ENCODE assay signal across 24 mouse cellular contexts in genomic region chr17:13738916-13739315, GRCm38 (mm10). TPM values are rescaled to one million over a fixed set of nuclear protein-coding genes. Genes with fewer than 3 reads are reported as not detected.
DNase-seq lines count a peak whose midpoint lies in the region; ATAC-seq and TF ChIP-seq lines count a peak whose summit lies in the region.
"Had no signal": no experiment of that assay in that cellular context is flagged by ENCODE, and none has a peak within 500 bp of the region (broad histone marks: within the 10 kb centered on the region; RNA-seq: fewer than 3 reads in every experiment).

No protein-coding gene starts in this region.

- dilution Hi-C loops in CH12.LX (cut with MboI; ENCODE audit: extremely low pct_ligation_motif_present, extremely low pct_unique_long_range_greater_than_20kb, low sequenced_read_pairs): no loop called here

- ATAC-seq in hematopoietic stem cell, adult 5-6 weeks (replicated peaks in 1 of 2; ENCODE audit: insufficient read depth in 1 of 2, low FRiP score in 2 of 2, low TSS enrichment in 1 of 2, low read depth in 1 of 2, poor library complexity in 2 of 2, severe bottlenecking in 2 of 2): peak; percentile 51 to 54; a peak in 3 of 4 replicates
- ATAC-seq in neutrophil, adult 5-6 weeks (ENCODE audit: extremely low read depth, insufficient number of reproducible peaks, low FRiP score, poor library complexity, severe bottlenecking): 0 out of 2 replicates have a peak, but pooled peaks have one; percentile 15
- no peak for ATAC-seq in midbrain, embryonic 14.5 days (ENCODE audit: low FRiP score, low TSS enrichment)
- ATAC-seq: forebrain, embryonic 13.5 days; forebrain, embryonic 16.5 days; hindbrain, embryonic 16.5 days; intestine, embryonic 15.5 days had no signal

- peaks cover 0 to 37% of the 10 kb centered on the region in 2 experiments; a peak in 3 of 4 replicates for H3K4me1 ChIP-seq in CH12.LX (ENCODE audit: control insufficient read depth in 1 of 2, insufficient read depth in 2 of 2)
- H3K4me1 ChIP-seq in midbrain, embryonic 14.5 days (ENCODE audit: control insufficient read depth, insufficient read depth, low read length): 0 out of 2 replicates have a peak, but pooled peaks cover 6% of the 10 kb centered on the region

- peak; percentile 75 for TF ChIP-seq EP300 in CH12.LX (IDR thresholded peaks at IDR 0.05; ENCODE audit: low read length)

- no peak overlapping the region for H3K27ac ChIP-seq in CH12.LX (ENCODE audit: insufficient read depth, low read depth)
- no peak overlapping the region for H3K27ac ChIP-seq in midbrain, embryonic 14.5 days (replicated peaks; ENCODE audit: low read depth, low read length)
- H3K27ac ChIP-seq: forebrain, embryonic 10.5 days; forebrain, embryonic 13.5 days; hindbrain, embryonic 10.5 days; intestine, embryonic 15.5 days had no signal

- H3K9ac ChIP-seq in CH12.LX (ENCODE audit: insufficient read depth, low read depth): no peak overlapping the region
- no peak overlapping the region for H3K9ac ChIP-seq in midbrain, embryonic 14.5 days (replicated peaks; ENCODE audit: low read length)
- H3K9ac ChIP-seq: forebrain, embryonic 13.5 days; hindbrain, embryonic 13.5 days; intestine, embryonic 15.5 days had no signal

- TF ChIP-seq POLR2A in CH12.LX (IDR thresholded peaks at IDR 0.05; ENCODE audit: low read depth, low read length): no peak

- 98% methylated on average over 2 of the region's 2 CpGs for WGBS in midbrain, embryonic 14.5 days

- H3K36me3 ChIP-seq in CH12.LX (replicated peaks in 1 of 2; ENCODE audit: control insufficient read depth in 1 of 2, insufficient read depth in 1 of 2, low read length in 1 of 2): no peaks in the 10 kb centered on the region
- no peaks in the 10 kb centered on the region for H3K36me3 ChIP-seq in midbrain, embryonic 14.5 days (ENCODE audit: control insufficient read depth, insufficient read depth, low read length)
- H3K36me3 ChIP-seq: forebrain, embryonic 10.5 days; G1E; hindbrain, embryonic 10.5 days; hindbrain, embryonic 13.5 days; intestine, embryonic 15.5 days had no signal

- DNase-seq in A20 (ENCODE audit: low read depth, low spot score) (peak; percentile 40), CH12.LX (ENCODE audit: extremely low read depth) (peak; percentile 50)
- no peak for DNase-seq in thymus, postnatal 10 days (ENCODE audit: low spot score in 2 of 2)
- no peak for DNase-seq in midbrain, embryonic 14.5 days
- no peak for DNase-seq in left cerebral cortex, postnatal 14 days (ENCODE audit: low spot score in 2 of 2)
- DNase-seq: adrenal gland, adult 8-10 months; adrenal gland, postnatal 25 days; cerebellum, adult 11-12 months; cerebellum, adult 8-10 months; cerebellum, postnatal 10 days; cerebellum, postnatal 36 days; gastrocnemius, postnatal 14 days had no signal

- peaks cover 14% of the 10 kb centered on the region for H3K27me3 ChIP-seq in CH12.LX (replicated peaks)
- no peaks in the 10 kb centered on the region for H3K27me3 ChIP-seq in midbrain, embryonic 14.5 days (ENCODE audit: control insufficient read depth, insufficient read depth, low read length)
- H3K27me3 ChIP-seq: forebrain, embryonic 13.5 days; hindbrain, embryonic 13.5 days; intestine, embryonic 15.5 days; Patski had no signal

- no peaks in the 10 kb centered on the region for H3K9me3 ChIP-seq in CH12.LX (replicated peaks; ENCODE audit: low read length)
- no peaks in the 10 kb centered on the region for H3K9me3 ChIP-seq in midbrain, embryonic 14.5 days (ENCODE audit: control insufficient read depth, low read length)
- H3K9me3 ChIP-seq: forebrain, embryonic 10.5 days; forebrain, embryonic 13.5 days; hindbrain, embryonic 10.5 days; hindbrain, embryonic 13.5 days; intestine, embryonic 15.5 days had no signal

- no peak overlapping the region; the same call in 1 of the 2 replicates for H3K4me2 ChIP-seq in CH12.LX (ENCODE audit: insufficient read depth, low read depth, poor library complexity, severe bottlenecking)
- H3K4me2 ChIP-seq in midbrain, embryonic 14.5 days (ENCODE audit: low read length): no peak overlapping the region
- H3K4me2 ChIP-seq: forebrain, embryonic 13.5 days; heart, embryonic 11.5 days; hindbrain, embryonic 13.5 days; intestine, embryonic 15.5 days had no signal

- no peak overlapping the region for H3K4me3 ChIP-seq in CH12.LX (replicated peaks in 1 of 3; ENCODE audit: low read depth in 2 of 3, low read length in 2 of 3, poor library complexity in 1 of 3)
- H3K4me3 ChIP-seq in midbrain, embryonic 14.5 days (replicated peaks; ENCODE audit: low read depth, low read length): no peak overlapping the region
- H3K4me3 ChIP-seq: forebrain, embryonic 10.5 days; forebrain, embryonic 13.5 days; hindbrain, embryonic 10.5 days; hindbrain, embryonic 13.5 days; intestine, embryonic 15.5 days had no signal

- intact Hi-C loops in left cerebral cortex, postnatal 14 days (cut with DNase I): no loop called here

- TF ChIP-seq CTCF in CH12.LX (conservative IDR thresholded peaks at IDR 0.05 in 1 of 2, IDR thresholded peaks at IDR 0.05 in 1 of 2; ENCODE audit: low read depth in 2 of 2, low read length in 2 of 2): no peak

- in situ Hi-C loops in CH12.LX (cut with MboI; ENCODE audit: low pct_ligation_motif_present, low pct_unique_long_range_greater_than_20kb, low sequenced_read_pairs): no loop called here

- H3K79me2 ChIP-seq in CH12.LX (replicated peaks; ENCODE audit: control insufficient read depth, extremely low read depth, insufficient read depth, poor library complexity, severe bottlenecking): no peaks in the 10 kb centered on the region

- TF ChIP-seq RAD21 in CH12.LX (IDR thresholded peaks at IDR 0.05; ENCODE audit: low read depth, low read length): no peak

TF ChIP-seq in CH12.LX, 34 proteins besides CTCF, POLR2A, EP300 and RAD21:
- TF ChIP-seq IRF4 (IDR thresholded peaks at IDR 0.05; ENCODE audit: low read depth, low read length): peak; percentile 44; the same call in 1 of the 2 replicates
- TF ChIP-seq MXI1 (IDR thresholded peaks at IDR 0.05; ENCODE audit: low read depth, low read length): no peak

RNA-seq across cellular contexts. Expression of gene Afdn, which starts 21.4 kb away (rescaled TPM):
- total RNA-seq in CH12.LX (2012; rRNA removed): 11.3 and 18.3 TPM in 2 replicates
- total RNA-seq in CH12.LX (2014; rRNA removed): 11.5 and 11.9 TPM in 2 replicates
- 18.0 and 23.3 TPM in 2 replicates for polyA plus RNA-seq in CH12.LX (2012; ENCODE audit: insufficient read length, low read depth)
- 18.8 and 43.2 TPM in 2 replicates for total RNA-seq in hematopoietic stem cell, adult 5-6 weeks (2017)
- 6.6 and 10.0 TPM in 2 replicates for total RNA-seq in neutrophil, adult 5-6 weeks (2017)
- 171 and 190 TPM in 2 replicates for polyA plus RNA-seq in midbrain, embryonic 14.5 days (2014; fragmentation: Nextera tagmentation; extraction: Ambion mirVana)
- 100 to 1,000 TPM; 120 to 122 TPM for total RNA-seq in left cerebral cortex, postnatal 14 days (2021)

RNA-seq across cellular contexts. Expression of gene Tcte2, which starts 22.7 kb away (rescaled TPM):
- total RNA-seq in CH12.LX (2012; rRNA removed) (0.17 TPM in 1 of 2 replicates, not detected in the other), CH12.LX (2014; rRNA removed) (not detected in 2 replicates)
- polyA plus RNA-seq in CH12.LX (2012; ENCODE audit: insufficient read length, low read depth): not detected in 2 replicates
- total RNA-seq in hematopoietic stem cell, adult 5-6 weeks (2017): 0.25 TPM in 1 of 2 replicates, not detected in the other
- total RNA-seq in neutrophil, adult 5-6 weeks (2017): not detected in 2 replicates
- 23.0 and 31.0 TPM in 2 replicates for polyA plus RNA-seq in midbrain, embryonic 14.5 days (2014; fragmentation: Nextera tagmentation; extraction: Ambion mirVana)
- 10 to 100 TPM; 12.9 to 15.9 TPM for total RNA-seq in left cerebral cortex, postnatal 14 days (2021)
- polyA plus RNA-seq: G1E had no signal

Comparison
In these comparisons a context has a peak if more than half of its experiments do, and no peak if none do; other contexts are left out.
1. DNase-seq: peak in A20 (single experiment) and CH12.LX (single experiment); none in thymus, postnatal 10 days (0 of 2), midbrain, embryonic 14.5 days (single experiment) and left cerebral cortex, postnatal 14 days (0 of 2).
2. RNA of gene Tcte2, which starts 22.7 kb away (total RNA-seq): 12.9 to 15.9 TPM in left cerebral cortex, postnatal 14 days; 0.17 TPM in CH12.LX, 0.25 TPM in hematopoietic stem cell, adult 5-6 weeks and not detected in neutrophil, adult 5-6 weeks; every median in the first group is over 10 times any median in the second.